Comparison of ENCODE assay signal across 21 mouse cellular contexts in the genomic region with DNA sequence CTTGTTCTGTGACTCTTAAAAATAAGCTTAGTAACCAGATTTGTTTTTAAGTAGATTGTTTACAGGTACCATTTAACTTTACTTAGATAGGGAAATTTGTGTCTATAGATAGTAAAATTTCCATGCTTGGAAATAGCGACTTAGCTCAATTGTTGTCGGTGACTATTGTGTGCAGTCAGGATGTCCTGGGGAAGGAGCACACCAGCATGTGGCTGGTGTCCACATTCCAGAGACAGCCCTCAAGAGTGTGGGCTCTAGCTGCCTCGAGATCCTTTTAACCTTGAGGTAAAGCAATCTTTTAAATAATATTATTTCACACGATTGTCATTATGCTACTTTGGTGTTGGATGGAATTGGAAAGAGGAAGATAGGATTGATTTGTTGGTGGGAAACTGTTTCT. TPM values are rescaled to one million over a fixed set of nuclear protein-coding genes. Genes with fewer than 3 reads are reported as not detected.
A peak's percentile ranks its signal among the peaks of the same experiment; 100 is the strongest.
DNase-seq lines count a peak whose midpoint lies in the region; ATAC-seq lines count a peak whose summit lies in the region.
"Had no signal": no experiment of that assay in that cellular context is flagged by ENCODE, and none has a peak within 500 bp of the region (broad histone marks: within the 10 kb centered on the region; RNA-seq: fewer than 3 reads in every experiment).

No protein-coding gene starts in this region.

- H3K4me1 ChIP-seq in heart, embryonic 10.5 days = 0 out of 2 replicates have a peak, but pooled peaks cover 8% of the 10 kb centered on the region
- H3K4me1 ChIP-seq in kidney, embryonic 16.5 days (ENCODE audit: insufficient read depth, low read length) = 0 out of 2 replicates have a peak, but pooled peaks cover 3% of the 10 kb centered on the region
- peaks cover 16% of the 10 kb centered on the region for H3K4me1 ChIP-seq in brown adipose tissue, adult 24 weeks (ENCODE audit: control insufficient read depth, insufficient read depth, insufficient read length, low read length)
- no peaks in the 10 kb centered on the region for H3K4me1 ChIP-seq in hindbrain, embryonic 13.5 days (replicated peaks)
- H3K4me1 ChIP-seq: embryonic facial prominence, embryonic 15.5 days; limb, embryonic 15.5 days had no signal

- DNase-seq in heart, embryonic 10.5 days (ENCODE audit: low spot score) = no peak
- no peak for DNase-seq in heart, postnatal 25 days (ENCODE audit: low spot score)
- no peak for DNase-seq in kidney, adult 18-20 months
- DNase-seq in kidney, postnatal 14 days = peak; percentile 30
- no peak for DNase-seq in thymus, postnatal 36 days
- DNase-seq: adrenal gland, postnatal 36 days; B cell, adult 2 months; cerebellum, adult 18-20 months; cerebellum, postnatal 25 days; embryo, embryonic 11 days; midbrain, embryonic 14.5 days had no signal

- H3K36me3 ChIP-seq in heart, embryonic 10.5 days = peaks cover 47% of the 10 kb centered on the region
- peaks cover 5% of the 10 kb centered on the region; the same call in 1 of the 2 replicates for H3K36me3 ChIP-seq in kidney, embryonic 16.5 days (ENCODE audit: insufficient read depth, low read length)
- no peaks in the 10 kb centered on the region for H3K36me3 ChIP-seq in hindbrain, embryonic 13.5 days
- H3K36me3 ChIP-seq: liver, embryonic 15.5 days had no signal

- H3K9ac ChIP-seq in kidney, embryonic 16.5 days (replicated peaks; ENCODE audit: low read length) = no peak overlapping the region
- H3K9ac ChIP-seq in hindbrain, embryonic 13.5 days = no peak overlapping the region
- H3K9ac ChIP-seq: embryonic facial prominence, embryonic 15.5 days; hindbrain, embryonic 14.5 days; limb, embryonic 15.5 days; liver, embryonic 15.5 days had no signal

- no peak overlapping the region for H3K4me3 ChIP-seq in heart, embryonic 10.5 days
- no peak overlapping the region for H3K4me3 ChIP-seq in kidney, embryonic 16.5 days (ENCODE audit: low read length)
- H3K4me3 ChIP-seq in brown adipose tissue, adult 24 weeks (ENCODE audit: insufficient read depth, low read depth, low read length) = no peak overlapping the region
- no peak overlapping the region for H3K4me3 ChIP-seq in hindbrain, embryonic 13.5 days
- H3K4me3 ChIP-seq: embryonic facial prominence, embryonic 15.5 days; limb, embryonic 15.5 days; liver, embryonic 15.5 days; myocyte had no signal

- H3K27me3 ChIP-seq in heart, embryonic 10.5 days (ENCODE audit: insufficient read depth, poor library complexity, severe bottlenecking) = no peaks in the 10 kb centered on the region
- H3K27me3 ChIP-seq in kidney, embryonic 16.5 days (ENCODE audit: insufficient read depth, low read length) = no peaks in the 10 kb centered on the region
- H3K27me3 ChIP-seq in hindbrain, embryonic 13.5 days = no peaks in the 10 kb centered on the region
- H3K27me3 ChIP-seq: embryonic facial prominence, embryonic 15.5 days; limb, embryonic 15.5 days; liver, embryonic 15.5 days; megakaryocyte, embryonic 14.5 days had no signal

- H3K27ac ChIP-seq in heart, embryonic 10.5 days = peak overlapping the region; percentile 42; the same call in 1 of the 2 replicates
- H3K27ac ChIP-seq in kidney, embryonic 16.5 days (ENCODE audit: low read length) = peak overlapping the region; percentile 38
- peak overlapping the region; percentile 99 for H3K27ac ChIP-seq in brown adipose tissue, adult 24 weeks (replicated peaks; ENCODE audit: low read depth, low read length)
- no peak overlapping the region for H3K27ac ChIP-seq in hindbrain, embryonic 13.5 days
- H3K27ac ChIP-seq: embryonic facial prominence, embryonic 15.5 days; hindbrain, embryonic 14.5 days; limb, embryonic 15.5 days; liver, embryonic 15.5 days had no signal

- H3K4me2 ChIP-seq in kidney, embryonic 16.5 days (replicated peaks; ENCODE audit: low read depth, low read length) = no peak overlapping the region
- H3K4me2 ChIP-seq in hindbrain, embryonic 13.5 days = no peak overlapping the region
- H3K4me2 ChIP-seq: embryonic facial prominence, embryonic 15.5 days; hindbrain, embryonic 14.5 days; limb, embryonic 15.5 days; liver, embryonic 15.5 days had no signal

- H3K9me3 ChIP-seq in heart, embryonic 10.5 days = no peaks in the 10 kb centered on the region
- H3K9me3 ChIP-seq in kidney, embryonic 16.5 days (ENCODE audit: low read length) = no peaks in the 10 kb centered on the region
- H3K9me3 ChIP-seq in hindbrain, embryonic 13.5 days = no peaks in the 10 kb centered on the region
- H3K9me3 ChIP-seq: embryonic facial prominence, embryonic 15.5 days; limb, embryonic 15.5 days; liver, embryonic 15.5 days; megakaryocyte, embryonic 14.5 days had no signal

- intact Hi-C loops in heart, postnatal 25 days (cut with DNase I) = loop anchor here (5.0 kb wide), 1 partner anchor 140 kb away; no protein-coding TSS in a partner anchor

- ATAC-seq in kidney, embryonic 16.5 days (ENCODE audit: low FRiP score, low TSS enrichment) = no peak
- ATAC-seq in hindbrain, embryonic 13.5 days (ENCODE audit: low FRiP score) = no peak
- ATAC-seq: forebrain, embryonic 16.5 days had no signal

- WGBS in heart, embryonic 10.5 days = 61% methylated on average over 4 of the region's 4 CpGs
- WGBS in kidney, embryonic 16.5 days = 70% methylated on average over 4 of the region's 4 CpGs
- 71% methylated on average over 4 of the region's 4 CpGs for WGBS in hindbrain, embryonic 13.5 days

RNA-seq across cellular contexts. Expression of a gene that starts 30.1 kb away (rescaled TPM):
- 68.3 and 92.7 TPM in 2 replicates for polyA plus RNA-seq in heart, embryonic 10.5 days (2016; fragmentation: Nextera tagmentation; extraction: Ambion mirVana)
- 10 to 100 TPM; 50.0 to 53.1 TPM for total RNA-seq in heart, postnatal 25 days (2021)
- polyA plus RNA-seq in kidney, embryonic 16.5 days (2015; fragmentation: Nextera tagmentation; extraction: Ambion mirVana) = 46.2 and 48.8 TPM in 2 replicates
- 73.7 and 81.7 TPM in 2 replicates for polyA plus RNA-seq in brown adipose tissue, adult 24 weeks (2012; ENCODE audit: insufficient read depth, insufficient read length, missing spikeins)
- polyA plus RNA-seq in hindbrain, embryonic 13.5 days (2015; fragmentation: Nextera tagmentation; extraction: Ambion mirVana) = 30.0 and 31.4 TPM in 2 replicates
